Mouse (Mus musculus): ENCODE measurements around the gene Net1. TPM values are rescaled to one million over a fixed set of nuclear protein-coding genes. Genes with fewer than 3 reads are reported as not detected.

Gene Net1
- polyA plus RNA-seq (2012; rRNA removed): 20.6 and 21.1 TPM in 2 replicates

GRCm38 (mm10) chr13:3917571-3918311 lies at the start of gene Net1, which contains the start of gene Tubal3:
Gene Net1 (minus strand): TSS chr13:3918220.
Gene Tubal3 (plus strand): TSS chr13:3918274.

GRCm38 (mm10) chr13:3945249-3945648 lies 27.2 kb upstream of the Net1 start, which contains the start of gene Ucn3:
Gene Ucn3 (minus strand): TSS chr13:3945349.

GRCm38 (mm10) chr13:3853648-3854333 lies 64.2 kb downstream of the Net1 start, which contains the start of gene Calm5:
Gene Calm5 (plus strand): TSS chr13:3854173.

GRCm38 (mm10) chr13:3837312-3837807 lies 80.7 kb downstream of the Net1 start, which contains the start of gene Calm4:
Gene Calm4 (plus strand): TSS chr13:3837757.

Other genes with a start within 250 kb of the Net1 start
- not detected in 2 replicates for gene Calml3, start 113.9 kb downstream of the Net1 start, polyA plus RNA-seq (2012; rRNA removed)
- not detected in 2 replicates for gene Calm4, start 80.5 kb downstream of the Net1 start, polyA plus RNA-seq (2012; rRNA removed)
- not detected in 2 replicates for gene Calm5, start 64.0 kb downstream of the Net1 start, polyA plus RNA-seq (2012; rRNA removed)
- 0.07 TPM in 1 of 2 replicates, not detected in the other for gene Tubal3, start 54 bp upstream of the Net1 start, polyA plus RNA-seq (2012; rRNA removed)
- not detected in 2 replicates for gene Ucn3, start 27.1 kb upstream of the Net1 start, polyA plus RNA-seq (2012; rRNA removed)
- gene Akr1c14, start 130.8 kb upstream of the Net1 start, polyA plus RNA-seq (2012; rRNA removed): 16.7 and 23.6 TPM in 2 replicates
- 2.5 and 5.1 TPM in 2 replicates for gene Akr1c18, start 232.4 kb upstream of the Net1 start, polyA plus RNA-seq (2012; rRNA removed)